Mouse (Mus musculus) T-helper 17 cell (primary cell): ENCODE results near the gene Ptpn20.

Source experiments
- in situ Hi-C, 2 experiments: fragments of 300-600 bp; cut with MboI, MseI; formaldehyde crosslinking; loops; 1 replicate in 1 of 2; 2 replicates in 1 of 2; pipeline ENCODE4 v1.15.1; 2025; ENCODE audit warnings: high pct_unique_total_duplicates in 2 of 2

The Ptpn20 gene

DNA sequence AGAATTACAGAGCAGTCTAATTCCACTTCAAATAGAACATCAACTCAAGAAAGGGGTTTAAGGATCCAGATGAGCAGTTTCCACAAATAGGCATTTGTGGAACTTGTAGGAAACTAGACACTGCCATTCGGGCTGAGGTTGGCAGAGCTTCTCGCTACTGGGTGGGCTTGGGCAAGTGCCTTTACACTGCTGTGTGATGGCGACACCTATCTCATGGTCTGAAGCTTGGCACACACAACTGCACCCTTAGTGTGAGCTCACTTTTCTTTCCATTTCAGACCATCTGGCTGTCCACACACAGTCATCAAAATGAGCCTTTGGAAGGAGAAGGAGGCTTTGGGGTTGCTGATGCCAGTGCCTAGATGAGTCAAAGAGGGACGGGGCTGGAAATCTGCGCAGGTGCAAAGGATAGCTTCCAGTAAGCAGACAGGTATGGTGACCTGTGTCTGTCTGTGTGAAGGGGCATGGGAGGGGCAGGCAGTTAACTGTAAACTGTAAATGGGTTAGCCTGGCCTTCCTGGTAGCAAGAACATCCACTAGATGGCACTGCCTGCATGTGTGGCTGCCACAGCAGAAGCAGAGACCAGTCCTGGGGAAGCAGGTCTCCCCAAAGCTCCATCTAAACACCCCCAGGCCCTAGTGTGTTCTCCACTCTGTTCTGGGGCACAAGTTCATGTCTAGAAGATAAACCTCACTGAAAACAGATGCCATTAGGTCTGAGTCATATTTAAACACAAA, 84.5 kb downstream of the Ptpn20 start:
- in situ Hi-C loops = no loop called here

DNA sequence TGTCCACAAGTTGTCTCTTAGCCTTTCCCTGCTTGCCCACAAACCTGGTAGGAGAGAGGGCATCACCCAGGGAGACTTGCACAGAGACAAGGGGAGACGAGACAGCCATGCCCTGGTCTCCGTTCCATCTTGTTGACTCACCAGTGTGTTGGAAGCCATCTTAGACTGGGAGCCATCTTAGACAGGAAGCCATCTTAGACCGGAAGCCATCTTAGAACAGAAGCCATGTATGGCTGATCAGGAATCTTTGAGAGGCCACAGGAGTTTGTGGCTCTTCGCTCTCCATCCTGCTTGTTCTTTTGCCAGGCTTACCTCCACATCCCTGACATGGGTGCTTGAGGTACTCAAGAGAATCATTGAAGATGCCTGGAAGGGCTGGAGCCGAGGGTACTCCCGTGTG, 89.0 kb downstream of the Ptpn20 start:
- in situ Hi-C loops = no loop called here

DNA sequence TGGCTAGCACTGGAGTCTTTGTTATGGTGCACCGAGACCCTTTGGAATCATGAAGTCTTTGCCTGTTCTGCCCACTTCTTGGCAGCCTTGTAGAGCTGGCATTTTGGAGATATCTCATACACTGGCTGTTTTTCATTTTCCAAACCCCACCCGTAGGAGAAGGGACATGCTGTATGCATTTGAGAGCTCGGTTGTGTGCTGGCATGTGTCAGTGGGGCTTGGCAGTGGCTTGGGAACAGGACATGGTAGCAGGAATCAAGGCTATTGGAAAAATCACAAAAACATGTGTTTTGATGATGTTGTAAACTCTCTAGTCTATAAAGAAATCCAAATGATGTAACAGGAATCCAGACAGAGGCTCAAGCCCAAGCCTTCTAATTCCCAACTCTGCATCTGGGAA, 89.7 kb downstream of the Ptpn20 start:
- in situ Hi-C loops = no loop called here

DNA sequence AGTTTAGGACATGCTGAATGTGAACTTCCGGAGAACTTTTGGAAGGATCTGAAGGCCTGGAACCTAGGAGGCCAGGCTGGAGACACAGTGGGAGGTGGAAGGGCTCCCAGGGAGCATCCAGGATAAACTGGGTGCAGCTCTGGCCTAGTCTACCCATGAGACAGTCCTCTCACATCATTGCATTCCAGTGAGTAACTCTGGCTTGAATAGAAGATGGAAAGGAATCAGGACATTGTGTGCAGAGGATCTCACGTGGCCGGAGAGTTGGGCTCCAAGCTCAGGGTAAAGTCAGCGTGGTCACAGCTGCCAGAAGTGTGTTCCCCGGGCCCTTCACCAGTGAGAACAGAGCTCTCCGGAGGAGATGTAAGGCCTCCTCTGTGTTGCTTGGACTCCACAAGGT, 91.6 kb downstream of the Ptpn20 start:
- in situ Hi-C loops = no loop called here

DNA sequence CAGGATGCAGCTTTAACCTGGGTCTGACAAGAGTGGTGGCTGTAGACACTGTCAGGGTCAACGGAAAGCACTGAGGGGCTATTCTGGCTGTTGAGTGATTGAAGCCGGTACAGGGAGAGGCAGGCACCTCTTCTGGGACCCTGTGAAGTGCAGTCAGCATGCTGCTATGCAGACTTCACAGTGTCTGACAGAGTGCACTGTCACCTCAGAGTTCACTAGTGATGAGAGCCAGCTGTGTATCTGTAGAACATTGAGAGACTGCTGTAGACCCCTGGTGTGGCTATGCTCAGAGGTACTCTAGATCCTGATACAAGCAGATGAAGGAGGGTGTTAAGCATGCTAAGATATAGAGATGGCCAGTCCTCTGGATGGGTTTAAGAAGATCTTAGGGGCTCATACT, 93.8 kb downstream of the Ptpn20 start:
- in situ Hi-C loops = no loop called here

DNA sequence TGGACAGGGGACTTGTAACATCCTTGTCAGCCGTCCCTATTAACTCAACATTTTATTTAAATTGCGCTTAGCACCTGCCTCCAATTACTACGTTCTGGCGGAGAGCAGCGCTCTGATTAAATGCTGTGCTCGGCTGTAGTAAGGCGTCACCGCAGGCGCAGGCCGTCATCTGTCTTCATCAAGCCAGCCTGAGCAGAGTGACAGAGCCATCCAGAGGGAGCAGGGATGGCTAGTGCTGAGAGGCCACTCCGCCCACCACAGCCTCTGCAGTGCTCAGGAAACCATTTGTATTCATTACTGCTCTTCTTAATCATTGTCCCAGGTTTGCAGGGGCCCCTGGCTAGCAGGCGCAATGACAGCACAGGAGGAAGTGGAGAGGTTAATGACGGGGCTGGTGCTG, 94.7 kb downstream of the Ptpn20 start:
- in situ Hi-C loops = no loop called here

DNA sequence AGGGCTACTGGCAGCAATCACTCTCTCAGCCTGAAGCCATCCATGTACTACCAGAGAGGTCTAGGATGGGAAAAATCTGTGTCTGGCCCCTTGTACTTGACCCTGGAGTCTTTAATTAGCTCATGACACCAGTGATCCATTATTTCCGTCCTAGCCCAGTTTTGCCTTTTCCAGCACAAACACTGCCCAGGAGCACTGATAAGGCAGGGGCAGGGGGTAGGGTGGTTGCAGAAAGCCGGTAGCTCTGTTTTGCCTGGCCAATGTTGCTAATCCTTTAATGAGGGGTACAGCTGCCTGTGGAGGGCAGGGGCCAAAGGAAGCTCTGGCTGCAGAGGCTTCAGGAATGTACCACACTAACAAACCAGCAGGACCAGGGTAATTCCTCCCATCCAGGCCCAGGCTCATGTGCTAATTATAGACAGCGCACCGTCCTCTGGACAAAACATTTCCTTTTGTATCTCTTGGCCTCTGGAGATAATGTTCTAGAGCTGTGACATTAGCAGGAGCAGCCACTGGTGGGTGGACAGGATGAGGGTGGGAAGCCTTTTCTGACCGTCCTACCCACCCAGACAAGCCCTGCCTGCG, 98.5 kb downstream of the Ptpn20 start:
- in situ Hi-C loops = no loop called here

DNA sequence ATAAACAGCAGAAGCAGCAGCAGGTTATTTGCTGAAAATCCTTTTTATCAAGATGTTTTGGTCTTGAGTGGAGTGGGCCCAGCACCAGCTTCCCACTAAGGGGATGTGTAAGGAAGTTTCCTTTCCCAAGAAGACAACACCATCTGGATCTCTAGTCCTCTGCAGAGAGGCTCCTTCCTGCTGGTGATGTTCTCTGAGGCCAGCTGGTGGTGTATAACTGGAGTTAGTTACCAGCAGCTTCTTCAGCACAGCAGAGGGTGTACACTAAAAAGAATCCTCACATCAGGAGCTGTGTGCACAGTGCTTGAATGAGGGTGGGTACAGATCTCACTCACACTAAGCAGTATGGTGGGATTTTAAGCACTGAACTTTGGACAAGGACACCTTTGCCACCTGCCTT, 100.0 kb downstream of the Ptpn20 start:
- in situ Hi-C loops = no loop called here
